Mouse (Mus musculus): ENCODE data around the gene Il2rb.

DNA sequence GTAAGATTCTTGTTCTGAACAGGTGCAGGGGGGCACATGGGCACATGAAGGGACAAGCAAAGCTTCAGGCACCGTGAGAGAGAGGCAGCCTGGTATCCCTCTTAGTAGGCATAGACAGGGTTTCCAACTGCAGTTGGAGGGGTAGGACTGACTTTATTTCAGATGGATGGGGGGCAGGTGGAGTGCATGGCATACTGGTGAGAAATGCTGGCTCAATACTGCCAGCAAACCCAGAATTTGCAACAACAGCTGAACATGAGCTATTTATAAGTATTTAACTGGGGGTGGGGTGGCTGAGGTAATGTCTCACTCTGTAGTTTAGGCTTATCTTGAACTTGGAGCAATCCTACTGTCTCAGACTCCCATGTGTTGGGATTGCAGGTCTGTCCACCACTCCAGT, 8.9 kb upstream of the Il2rb start:
- TF ChIP-seq CTCF (IDR thresholded peaks at IDR 0.05) (no peak), EP300 (IDR thresholded peaks at IDR 0.05) (no peak)
